Mouse (Mus musculus): Measurements from ENCODE around the gene Anks1b.
"Not testable (repeated sequence)": the region's sequence is repeated elsewhere in the genome, so short reads cannot be mapped to it uniquely, and the experiment has no call there.

The Anks1b gene

GRCm38 (mm10) chr10:90596576-90596975 is 723.3 kb downstream of the Anks1b start:
- peak; percentile 69 for DNase-seq

GRCm38 (mm10) chr10:90599149-90599548 is 725.8 kb downstream of the Anks1b start:
- DNase-seq = no peak

- DNase-seq = no peak
Observed at GRCm38 (mm10) chr10:90599726-90600531, 726.6 kb downstream of the Anks1b start.

GRCm38 (mm10) chr10:90607586-90607985 is 734.3 kb downstream of the Anks1b start:
- no peak for DNase-seq

- DNase-seq = no peak
Observed at GRCm38 (mm10) chr10:90609437-90609836, 736.1 kb downstream of the Anks1b start.

- no peak for DNase-seq
Observed at GRCm38 (mm10) chr10:90613051-90613450, 739.7 kb downstream of the Anks1b start.

GRCm38 (mm10) chr10:90615196-90615595 is 741.9 kb downstream of the Anks1b start:
- no peak for DNase-seq

- DNase-seq = no peak
Observed at GRCm38 (mm10) chr10:90616622-90617021, 743.3 kb downstream of the Anks1b start.

- no peak for DNase-seq
Observed at GRCm38 (mm10) chr10:90617664-90618296, 744.5 kb downstream of the Anks1b start.

GRCm38 (mm10) chr10:90627532-90627931 is 754.2 kb downstream of the Anks1b start:
- DNase-seq = no peak

GRCm38 (mm10) chr10:90630099-90630698 is 756.9 kb downstream of the Anks1b start:
- DNase-seq = no peak

GRCm38 (mm10) chr10:90630794-90631193 is 757.5 kb downstream of the Anks1b start:
- DNase-seq = not testable (repeated sequence)

- no peak for DNase-seq
Observed at GRCm38 (mm10) chr10:90637352-90637751, 764.0 kb downstream of the Anks1b start.

- no peak for DNase-seq
Observed at GRCm38 (mm10) chr10:90649681-90650080, 776.4 kb downstream of the Anks1b start.

GRCm38 (mm10) chr10:90657416-90658120 is 784.3 kb downstream of the Anks1b start:
- DNase-seq = peak; percentile 38

- no peak for DNase-seq
Observed at GRCm38 (mm10) chr10:90666746-90667145, 793.4 kb downstream of the Anks1b start.

- no peak for DNase-seq
Observed at GRCm38 (mm10) chr10:90670291-90670690, 797.0 kb downstream of the Anks1b start.

GRCm38 (mm10) chr10:90672135-90672534 is 798.8 kb downstream of the Anks1b start:
- no peak for DNase-seq

GRCm38 (mm10) chr10:90674362-90674761 is 801.1 kb downstream of the Anks1b start:
- DNase-seq = peak; percentile 63

- DNase-seq = no peak
Observed at GRCm38 (mm10) chr10:90677421-90677820, 804.1 kb downstream of the Anks1b start.

- DNase-seq = no peak
Observed at GRCm38 (mm10) chr10:90679713-90680470, 806.6 kb downstream of the Anks1b start.

- no peak for DNase-seq
Observed at GRCm38 (mm10) chr10:90683813-90684212, 810.5 kb downstream of the Anks1b start.

All from right cerebral cortex, postnatal 14 days (tissue).